Mouse (Mus musculus) layer of hippocampus, adult 11-12 months (tissue): Measurements from ENCODE around the gene Hoxb4.

Experiments used
- DNase-seq: peaks from one replicate; pipeline ENCODE4 v3.0.0; 2022; ENCODE audit warnings: low spot score

The Hoxb4 gene

GRCm38 (mm10) chr11:96317608-96318367 lies at the start of gene Hoxb4:
Gene Hoxb4 (plus strand): TSS chr11:96318267.
- DNase-seq: no peak

GRCm38 (mm10) chr11:96269869-96270268 lies 48.2 kb upstream of the Hoxb4 start:
- no peak for DNase-seq

DNA sequence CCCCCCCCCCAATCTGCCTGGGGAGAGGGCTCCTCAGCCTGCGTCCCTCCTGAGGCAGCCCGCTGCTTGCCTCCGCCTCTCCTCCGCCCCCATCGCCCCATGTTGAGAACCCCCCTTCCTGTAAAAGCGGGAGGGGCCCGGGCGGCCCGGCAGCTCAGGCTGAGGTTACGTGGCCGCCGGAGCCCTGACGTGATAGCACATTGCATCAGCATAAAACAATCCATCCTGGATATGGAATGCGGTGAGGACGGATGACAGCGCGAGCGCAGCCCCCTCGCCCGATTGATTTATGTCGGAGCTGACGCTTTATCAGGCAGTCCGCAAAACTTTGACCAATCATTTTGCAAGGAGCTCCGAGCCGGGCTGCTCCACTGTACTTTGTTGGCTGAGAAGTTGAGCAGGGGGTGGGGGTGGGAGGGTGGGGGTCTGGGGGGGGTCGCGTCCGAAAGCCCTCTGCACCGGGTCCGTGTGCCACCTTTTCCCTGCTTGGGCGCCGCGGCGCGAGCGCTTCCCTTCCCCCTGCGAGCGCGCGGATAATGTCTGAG lies 47.0 kb upstream of the Hoxb4 start, which contains the start of gene Hoxb9:
Gene Hoxb9 (plus strand): TSS at position 462 of the 545 bp plus-strand sequence.
- no peak for DNase-seq

DNA sequence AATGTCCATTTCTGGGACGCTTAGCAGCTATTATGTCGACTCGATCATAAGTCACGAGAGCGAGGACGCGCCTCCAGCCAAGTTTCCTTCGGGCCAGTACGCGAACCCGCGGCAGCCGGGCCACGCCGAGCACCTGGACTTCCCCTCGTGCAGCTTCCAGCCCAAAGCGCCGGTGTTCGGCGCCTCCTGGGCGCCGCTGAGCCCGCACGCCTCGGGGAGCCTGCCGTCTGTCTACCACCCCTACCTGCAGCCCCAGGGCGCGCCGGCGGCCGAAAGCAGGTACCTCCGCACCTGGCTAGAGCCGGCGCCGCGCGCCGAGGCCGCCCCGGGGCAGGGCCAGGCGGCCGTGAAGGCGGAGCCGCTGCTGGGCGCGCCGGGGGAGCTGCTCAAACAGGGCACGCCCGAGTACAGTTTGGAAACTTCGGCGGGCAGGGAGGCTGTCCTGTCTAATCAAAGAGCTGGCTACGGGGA lies 46.5 kb upstream of the Hoxb4 start:
- DNase-seq: no peak

- no peak for DNase-seq
Measured at GRCm38 (mm10) chr11:96272024-96272921, 45.8 kb upstream of the Hoxb4 start.

- DNase-seq: no peak
Measured at GRCm38 (mm10) chr11:96274428-96274827, 43.6 kb upstream of the Hoxb4 start.

- no peak for DNase-seq
Measured at GRCm38 (mm10) chr11:96275896-96276295, 42.2 kb upstream of the Hoxb4 start.

GRCm38 (mm10) chr11:96277151-96278044 lies 40.7 kb upstream of the Hoxb4 start:
- no peak for DNase-seq

DNA sequence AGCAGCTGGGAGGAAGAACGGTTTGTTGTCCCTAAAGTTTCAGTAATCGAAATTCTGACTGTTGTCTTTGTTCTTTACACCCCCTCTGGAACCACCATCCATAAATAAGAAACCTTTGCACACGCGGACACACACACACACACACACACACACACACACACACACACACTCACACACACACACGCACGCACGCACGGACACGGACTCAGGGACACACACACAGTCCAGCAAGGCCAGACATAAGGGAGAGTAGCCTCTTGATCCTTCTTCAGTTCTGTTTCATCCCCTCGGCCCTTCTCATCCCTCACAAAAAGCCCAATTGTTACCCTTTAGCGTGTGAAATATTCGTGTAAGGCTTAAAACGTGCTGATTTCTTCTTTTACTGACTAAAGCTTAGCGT lies 39.7 kb upstream of the Hoxb4 start:
- no peak for DNase-seq

GRCm38 (mm10) chr11:96278773-96279172 lies 39.3 kb upstream of the Hoxb4 start:
- DNase-seq: peak; percentile 82

DNA sequence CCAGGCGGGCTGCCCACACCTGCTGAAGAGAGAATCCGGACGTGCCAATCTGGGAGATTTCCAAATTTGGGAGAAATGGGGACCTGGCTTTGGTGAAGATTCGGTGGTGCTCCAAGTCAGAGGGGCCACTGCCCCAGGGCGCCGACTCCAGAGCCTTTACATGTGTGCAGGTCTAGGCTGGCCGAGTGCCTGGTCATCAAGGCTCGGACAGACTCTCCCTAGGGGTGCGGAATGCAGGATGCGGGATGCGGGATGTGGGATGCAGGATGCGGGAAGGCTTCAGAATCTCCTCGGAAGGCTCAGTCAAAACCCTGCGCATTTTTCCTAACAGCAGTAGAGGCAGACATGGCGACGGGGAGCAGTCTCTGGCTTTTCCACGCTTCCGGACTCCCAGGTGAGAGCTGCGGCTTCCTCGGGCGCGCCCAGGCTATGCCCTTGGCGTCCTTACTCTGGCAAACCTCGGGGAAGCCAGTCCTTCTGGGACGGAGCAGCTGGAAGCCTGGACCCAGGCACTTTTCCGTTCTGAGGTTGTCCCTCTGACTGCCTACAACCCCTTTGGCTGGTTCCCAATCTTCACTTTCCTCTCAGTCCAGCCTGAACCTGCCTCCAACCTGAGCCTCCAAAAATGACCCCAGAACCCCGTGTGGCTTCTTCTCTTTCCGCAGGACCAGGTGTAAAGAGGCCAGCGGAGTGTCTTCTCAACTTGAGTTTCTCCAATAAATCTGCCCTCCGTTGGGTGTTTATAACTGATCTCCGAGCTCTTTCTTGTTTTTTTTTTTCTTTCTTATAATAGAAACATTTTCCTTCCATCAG lies 38.4 kb upstream of the Hoxb4 start:
- DNase-seq: no peak

DNA sequence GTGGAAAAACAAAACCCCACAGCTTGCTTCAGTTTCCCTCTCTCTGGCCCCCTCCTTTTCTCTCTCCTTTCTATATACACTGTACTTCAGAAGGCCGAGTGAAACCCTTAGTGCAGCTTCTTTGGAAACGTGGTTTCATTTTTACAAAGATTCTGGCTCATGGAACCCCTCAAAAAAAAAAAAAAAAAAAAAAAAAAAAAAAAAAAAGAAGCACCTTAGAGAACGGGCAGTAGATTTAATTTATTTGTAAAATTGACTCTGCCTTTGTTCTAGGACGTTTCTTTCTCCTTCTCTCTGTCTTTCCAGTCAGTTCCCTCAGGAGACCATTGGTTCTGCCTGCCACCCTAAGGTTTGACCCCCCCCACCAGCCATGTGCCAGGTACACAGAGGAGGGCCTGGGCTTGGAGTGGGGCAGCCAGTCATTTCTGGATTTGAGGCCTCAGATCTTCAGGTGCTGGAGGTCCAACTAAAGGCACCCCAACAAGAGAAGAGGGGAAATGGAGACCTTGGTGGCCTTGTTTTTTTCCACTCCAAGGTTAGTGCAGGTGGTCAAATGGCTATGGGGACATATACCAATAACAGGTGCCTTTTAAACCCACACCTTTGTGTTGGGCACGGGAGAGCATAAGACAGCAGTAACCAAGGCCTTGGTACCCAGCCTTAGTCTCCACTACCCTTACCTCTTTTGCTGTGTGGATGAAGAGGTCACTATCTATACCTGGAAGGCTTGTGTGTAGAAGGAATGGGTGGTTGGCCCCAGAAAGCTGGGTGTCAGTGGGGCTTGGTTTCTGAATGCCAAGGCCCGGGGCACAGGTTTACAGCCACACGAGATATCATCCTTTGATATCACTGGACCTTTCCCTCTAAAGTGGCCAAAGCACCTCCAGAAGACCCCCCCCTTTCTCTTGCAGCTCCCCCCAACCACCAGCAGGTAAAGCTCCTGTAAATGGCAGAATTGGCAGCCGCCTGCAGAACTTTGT lies 37.4 kb upstream of the Hoxb4 start:
- no peak for DNase-seq

GRCm38 (mm10) chr11:96281396-96281795 lies 36.7 kb upstream of the Hoxb4 start:
- DNase-seq: no peak

DNA sequence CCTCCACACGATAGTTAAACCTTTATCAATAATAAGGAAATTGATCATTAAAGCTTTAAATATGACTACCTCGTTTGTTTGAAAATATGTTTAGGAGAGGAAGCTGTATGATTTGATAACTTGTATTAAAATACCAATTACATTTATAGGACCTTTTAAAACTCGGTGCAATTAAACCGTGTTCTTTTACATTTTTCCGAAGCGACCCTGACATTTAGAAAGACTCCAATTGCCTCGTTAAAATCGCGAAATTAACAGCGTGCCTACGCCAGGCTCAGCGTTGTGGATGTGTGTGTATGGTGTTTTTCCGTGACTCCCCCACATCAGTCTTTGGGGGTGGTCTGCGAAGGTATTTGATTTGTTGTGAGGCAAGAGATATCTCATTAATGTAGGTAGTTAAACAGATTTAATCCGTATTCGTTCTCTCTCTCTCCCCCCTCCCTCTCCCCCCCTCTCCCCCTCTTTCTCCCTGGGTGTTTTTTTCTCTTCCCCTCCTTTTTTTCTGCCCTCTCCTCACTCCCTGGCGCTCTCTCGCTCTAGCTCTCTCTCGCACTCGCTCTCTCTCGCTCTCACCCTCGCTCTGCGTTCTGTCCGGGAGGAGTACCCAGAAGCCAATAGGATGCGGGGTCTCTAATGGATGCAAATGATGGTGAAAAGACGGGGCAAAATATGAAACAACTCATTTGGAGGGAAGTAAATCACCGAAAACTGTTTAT lies 36.1 kb upstream of the Hoxb4 start, which contains the start of gene Hoxb8:
Gene Hoxb8 (plus strand): TSS at position 51 of the 716 bp plus-strand sequence.
- DNase-seq: no peak

DNA sequence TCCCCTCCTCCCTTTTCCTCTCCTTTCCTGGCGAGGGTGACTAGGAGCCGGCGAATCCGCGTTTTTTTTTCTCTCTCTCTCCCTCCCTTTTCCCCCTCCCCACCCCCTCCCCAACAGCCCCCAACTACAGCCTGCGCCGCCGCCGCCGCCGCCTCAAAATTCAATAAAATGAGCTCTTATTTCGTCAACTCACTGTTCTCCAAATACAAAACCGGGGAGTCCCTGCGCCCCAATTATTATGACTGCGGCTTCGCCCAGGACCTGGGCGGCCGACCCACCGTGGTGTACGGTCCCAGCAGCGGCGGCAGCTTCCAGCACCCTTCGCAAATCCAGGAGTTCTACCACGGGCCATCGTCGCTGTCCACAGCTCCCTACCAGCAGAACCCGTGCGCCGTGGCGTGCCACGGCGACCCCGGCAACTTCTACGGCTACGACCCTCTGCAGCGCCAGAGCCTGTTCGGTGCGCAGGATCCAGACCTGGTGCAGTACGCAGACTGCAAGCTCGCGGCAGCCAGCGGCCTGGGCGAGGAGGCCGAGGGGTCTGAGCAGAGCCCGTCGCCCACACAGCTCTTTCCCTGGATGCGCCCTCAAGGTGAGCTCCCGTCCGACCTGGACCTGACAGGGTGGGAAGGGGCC lies 35.2 kb upstream of the Hoxb4 start:
- DNase-seq: no peak

GRCm38 (mm10) chr11:96284041-96284749 lies 33.9 kb upstream of the Hoxb4 start:
- no peak for DNase-seq
